22 mouse cellular contexts compared by ENCODE assay signal in genomic region chr12:111755231-111755630, GRCm38 (mm10). TPM values are rescaled to one million over a fixed set of nuclear protein-coding genes. Genes with fewer than 3 reads are reported as not detected.
DNase-seq lines count a peak whose midpoint lies in the region; ATAC-seq lines count a peak whose summit lies in the region.
"Had no signal": no experiment of that assay in that cellular context is flagged by ENCODE, and none has a peak within 500 bp of the region (broad histone marks: within the 10 kb centered on the region; RNA-seq: fewer than 3 reads in every experiment).

No protein-coding gene starts in this region.

- H3K4me3 ChIP-seq in heart, embryonic 12.5 days: no peak overlapping the region
- H3K4me3 ChIP-seq in megakaryocyte, embryonic 14.5 days (replicated peaks): peak overlapping the region; percentile 34
- H3K4me3 ChIP-seq in midbrain, embryonic 16.5 days (ENCODE audit: low read depth, low read length): no peak overlapping the region
- H3K4me3 ChIP-seq: embryonic facial prominence, embryonic 13.5 days; embryonic facial prominence, embryonic 15.5 days; erythroblast, embryonic 14.5 days; forebrain, embryonic 10.5 days; forebrain, embryonic 12.5 days had no signal

- peak; percentile 92 for DNase-seq in heart, adult 11 months
- DNase-seq: adrenal gland, adult 2 months; adrenal gland, postnatal 10 days; adrenal gland, postnatal 25 days; cerebellum, adult 11 months; cerebellum, adult 18-20 months; cerebellum, adult 8-10 months; cerebellum, adult 9-11 months; cerebellum, postnatal 14 days; cerebellum, postnatal 36 days; embryo, embryonic 11 days had no signal

- WGBS in heart, embryonic 12.5 days: 43% methylated on average over 2 of the region's 2 CpGs
- 71% methylated on average over 2 of the region's 2 CpGs for WGBS in midbrain, embryonic 16.5 days

- no peaks in the 10 kb centered on the region for H3K27me3 ChIP-seq in heart, embryonic 12.5 days (replicated peaks)
- H3K27me3 ChIP-seq in megakaryocyte, embryonic 14.5 days (replicated peaks): no peaks in the 10 kb centered on the region
- no peaks in the 10 kb centered on the region for H3K27me3 ChIP-seq in midbrain, embryonic 16.5 days (ENCODE audit: control insufficient read depth, insufficient read depth, low read depth, low read length)
- H3K27me3 ChIP-seq: embryonic facial prominence, embryonic 13.5 days; embryonic facial prominence, embryonic 15.5 days had no signal

- H3K36me3 ChIP-seq in heart, embryonic 12.5 days: no peaks in the 10 kb centered on the region
- peaks cover 9% of the 10 kb centered on the region for H3K36me3 ChIP-seq in megakaryocyte, embryonic 14.5 days (replicated peaks; ENCODE audit: low read length)
- H3K36me3 ChIP-seq in midbrain, embryonic 16.5 days (ENCODE audit: control insufficient read depth, insufficient read depth, low read length): no peaks in the 10 kb centered on the region
- H3K36me3 ChIP-seq: embryonic facial prominence, embryonic 13.5 days; embryonic facial prominence, embryonic 15.5 days; forebrain, embryonic 10.5 days; forebrain, embryonic 12.5 days had no signal

- no peak overlapping the region for H3K9ac ChIP-seq in heart, embryonic 12.5 days
- no peak overlapping the region for H3K9ac ChIP-seq in midbrain, embryonic 16.5 days (ENCODE audit: low read depth, low read length)
- H3K9ac ChIP-seq: embryonic facial prominence, embryonic 13.5 days; embryonic facial prominence, embryonic 15.5 days; forebrain, embryonic 12.5 days had no signal

- H3K4me1 ChIP-seq in heart, embryonic 12.5 days (replicated peaks): peaks cover 29% of the 10 kb centered on the region
- H3K4me1 ChIP-seq in megakaryocyte, embryonic 14.5 days: peaks cover 65% of the 10 kb centered on the region
- peaks cover 14% of the 10 kb centered on the region for H3K4me1 ChIP-seq in midbrain, embryonic 16.5 days (ENCODE audit: control insufficient read depth, insufficient read depth, low read length)

- H3K27ac ChIP-seq in heart, embryonic 12.5 days (ENCODE audit: poor library complexity, severe bottlenecking): no peak overlapping the region
- H3K27ac ChIP-seq in midbrain, embryonic 16.5 days (ENCODE audit: low read length): no peak overlapping the region
- H3K27ac ChIP-seq: embryonic facial prominence, embryonic 13.5 days; embryonic facial prominence, embryonic 15.5 days; forebrain, embryonic 10.5 days; forebrain, embryonic 12.5 days had no signal

- H3K9me3 ChIP-seq in heart, embryonic 12.5 days (replicated peaks): no peaks in the 10 kb centered on the region
- peaks cover 5% of the 10 kb centered on the region for H3K9me3 ChIP-seq in megakaryocyte, embryonic 14.5 days
- no peaks in the 10 kb centered on the region for H3K9me3 ChIP-seq in midbrain, embryonic 16.5 days (replicated peaks; ENCODE audit: control insufficient read depth, low read length, poor library complexity, severe bottlenecking)
- H3K9me3 ChIP-seq: embryonic facial prominence, embryonic 13.5 days; embryonic facial prominence, embryonic 15.5 days; forebrain, embryonic 10.5 days; forebrain, embryonic 12.5 days had no signal

- H3K4me2 ChIP-seq in heart, embryonic 12.5 days: no peak overlapping the region
- H3K4me2 ChIP-seq in midbrain, embryonic 16.5 days (ENCODE audit: low read length): no peak overlapping the region
- H3K4me2 ChIP-seq: embryonic facial prominence, embryonic 13.5 days; embryonic facial prominence, embryonic 15.5 days; forebrain, embryonic 12.5 days had no signal

- no peak for ATAC-seq in heart, embryonic 12.5 days (ENCODE audit: insufficient number of reproducible peaks, low FRiP score)
- no peak for ATAC-seq in megakaryocyte, adult 5-6 weeks (ENCODE audit: poor library complexity, severe bottlenecking)
- ATAC-seq in midbrain, embryonic 16.5 days: no peak
- ATAC-seq: forebrain, embryonic 14.5 days; forebrain, embryonic 16.5 days had no signal

RNA-seq across cellular contexts. Expression of gene Klc1, which starts 3.4 kb away (rescaled TPM):
- polyA plus RNA-seq in heart, embryonic 12.5 days (2016; fragmentation: Nextera tagmentation; extraction: Ambion mirVana): 113 and 117 TPM in 2 replicates
- polyA plus RNA-seq in megakaryocyte, embryonic 14.5 days (2012; ENCODE audit: insufficient read depth, low replicate concordance): 21.5 and 66.3 TPM in 2 replicates
- total RNA-seq in megakaryocyte, adult 5-6 weeks (2015): 36.3 and 36.7 TPM in 2 replicates
- 72.7 and 83.1 TPM in 2 replicates for total RNA-seq in megakaryocyte, adult 5-6 weeks (2017)
- polyA plus RNA-seq in midbrain, embryonic 16.5 days (2015; fragmentation: Nextera tagmentation; extraction: Ambion mirVana): 665 and 671 TPM in 2 replicates

RNA-seq across cellular contexts. Expression of gene Apopt1, which starts 42.2 kb away (rescaled TPM):
- polyA plus RNA-seq in heart, embryonic 12.5 days (2016; fragmentation: Nextera tagmentation; extraction: Ambion mirVana): 46.6 and 48.8 TPM in 2 replicates
- polyA plus RNA-seq in megakaryocyte, embryonic 14.5 days (2012; ENCODE audit: insufficient read depth, low replicate concordance): 65.2 and 126 TPM in 2 replicates
- 44.6 and 45.0 TPM in 2 replicates for total RNA-seq in megakaryocyte, adult 5-6 weeks (2015)
- 60.6 and 61.0 TPM in 2 replicates for total RNA-seq in megakaryocyte, adult 5-6 weeks (2017)
- polyA plus RNA-seq in midbrain, embryonic 16.5 days (2015; fragmentation: Nextera tagmentation; extraction: Ambion mirVana): 52.3 and 56.8 TPM in 2 replicates

RNA-seq across cellular contexts. Expression of gene Bag5, which starts 42.2 kb away (rescaled TPM):
- 40.2 and 41.3 TPM in 2 replicates for polyA plus RNA-seq in heart, embryonic 12.5 days (2016; fragmentation: Nextera tagmentation; extraction: Ambion mirVana)
- polyA plus RNA-seq in megakaryocyte, embryonic 14.5 days (2012; ENCODE audit: insufficient read depth, low replicate concordance): 2.5 and 4.8 TPM in 2 replicates
- total RNA-seq in megakaryocyte, adult 5-6 weeks (2015): 10.8 and 11.4 TPM in 2 replicates
- total RNA-seq in megakaryocyte, adult 5-6 weeks (2017): 19.1 and 21.8 TPM in 2 replicates
- polyA plus RNA-seq in midbrain, embryonic 16.5 days (2015; fragmentation: Nextera tagmentation; extraction: Ambion mirVana): 70.4 and 71.8 TPM in 2 replicates

RNA-seq across cellular contexts. Expression of gene Xrcc3, which starts 58.4 kb away (rescaled TPM):
- 6.1 and 8.1 TPM in 2 replicates for polyA plus RNA-seq in heart, embryonic 12.5 days (2016; fragmentation: Nextera tagmentation; extraction: Ambion mirVana)
- 2.2 and 3.2 TPM in 2 replicates for polyA plus RNA-seq in megakaryocyte, embryonic 14.5 days (2012; ENCODE audit: insufficient read depth, low replicate concordance)
- total RNA-seq in megakaryocyte, adult 5-6 weeks (2015): 3.7 and 4.6 TPM in 2 replicates
- total RNA-seq in megakaryocyte, adult 5-6 weeks (2017): 3.2 and 3.3 TPM in 2 replicates
- 2.0 and 2.1 TPM in 2 replicates for polyA plus RNA-seq in midbrain, embryonic 16.5 days (2015; fragmentation: Nextera tagmentation; extraction: Ambion mirVana)

RNA-seq across cellular contexts. Expression of gene Zfyve21, which starts 58.7 kb away (rescaled TPM):
- 70.6 and 71.9 TPM in 2 replicates for polyA plus RNA-seq in heart, embryonic 12.5 days (2016; fragmentation: Nextera tagmentation; extraction: Ambion mirVana)
- 15.3 and 16.7 TPM in 2 replicates for polyA plus RNA-seq in megakaryocyte, embryonic 14.5 days (2012; ENCODE audit: insufficient read depth, low replicate concordance)
- total RNA-seq in megakaryocyte, adult 5-6 weeks (2015): 10.5 and 14.8 TPM in 2 replicates
- total RNA-seq in megakaryocyte, adult 5-6 weeks (2017): 7.4 and 11.0 TPM in 2 replicates
- polyA plus RNA-seq in midbrain, embryonic 16.5 days (2015; fragmentation: Nextera tagmentation; extraction: Ambion mirVana): 32.1 and 35.1 TPM in 2 replicates
